Mouse (Mus musculus) liver, embryonic 15.5 days (tissue): ENCODE results near the gene Nop9. TPM values are rescaled to one million over a fixed set of nuclear protein-coding genes. Genes with fewer than 3 reads are reported as not detected.
"Not testable (repeated sequence)": the region's sequence is repeated elsewhere in the genome, so short reads cannot be mapped to it uniquely, and the experiment has no call there.

Experiments
- ATAC-seq: fragments of 200-750 bp; cut with Nextera tagmentation; 2 replicates; pipeline ENCODE4 v1.8.0; 2017; ENCODE audit warnings: moderate number of reproducible peaks, mild to moderate bottlenecking, moderate library complexity; ENCODE audit not compliant: insufficient read depth
- H3K27ac ChIP-seq: fragments of 300-500 bp; sonication (generic); replicated peaks from 2 replicates; pipeline ENCODE4 v1.5.1; 2015; ENCODE audit warnings: mild to moderate bottlenecking, inconsistent platforms
- H3K27me3 ChIP-seq: fragments of 300-500 bp; sonication (generic); 2 replicates; pipeline ENCODE4 v1.6.1; 2015; ENCODE audit warnings: mild to moderate bottlenecking, inconsistent platforms
- H3K36me3 ChIP-seq: fragments of 300-500 bp; sonication (generic); replicated peaks from 2 replicates; pipeline ENCODE4 v1.6.1; 2015; ENCODE audit warnings: moderate library complexity, mild to moderate bottlenecking, inconsistent platforms
- H3K4me1 ChIP-seq: fragments of 300-500 bp; sonication (generic); replicated peaks from 2 replicates; pipeline ENCODE4 v1.6.1; 2015; ENCODE audit warnings: inconsistent platforms
- H3K4me2 ChIP-seq: fragments of 300-500 bp; sonication (generic); 2 replicates; pipeline ENCODE4 v1.6.1; 2015; ENCODE audit warnings: moderate library complexity, mild to moderate bottlenecking, inconsistent platforms
- H3K4me3 ChIP-seq: fragments of 300-500 bp; sonication (generic); replicated peaks from 2 replicates; pipeline ENCODE4 v1.5.1; 2015; ENCODE audit warnings: mild to moderate bottlenecking, inconsistent platforms
- H3K9ac ChIP-seq: fragments of 300-500 bp; sonication (generic); 2 replicates; pipeline ENCODE4 v1.6.1; 2015; ENCODE audit warnings: moderate library complexity, mild to moderate bottlenecking, inconsistent platforms
- H3K9me3 ChIP-seq: fragments of 300-500 bp; sonication (generic); replicated peaks from 2 replicates; pipeline ENCODE4 v1.6.1; 2016; ENCODE audit warnings: inconsistent platforms
- WGBS: fragments of 180-500 bp; shearing (Covaris S2); methylation state at CpG from one replicate; pipeline ENCODE4 v1.1.7; 2015; ENCODE audit warnings: mixed read lengths; ENCODE audit not compliant: insufficient replicate concordance; 5-methylcytosine and 5-hydroxymethylcytosine counted together
- polyA plus RNA-seq: library from polyadenylated mRNA; unstranded; fragments of >200 nt; fragmentation: Nextera tagmentation; extraction: Ambion mirVana; gene quantifications from 2 replicates; pipeline ENCODE4 v1.2.1, GENCODE M21; 2015

Nop9 gene
- polyA plus RNA-seq, 1 experiment from 2014 or later, result 23.4 TPM

DNA sequence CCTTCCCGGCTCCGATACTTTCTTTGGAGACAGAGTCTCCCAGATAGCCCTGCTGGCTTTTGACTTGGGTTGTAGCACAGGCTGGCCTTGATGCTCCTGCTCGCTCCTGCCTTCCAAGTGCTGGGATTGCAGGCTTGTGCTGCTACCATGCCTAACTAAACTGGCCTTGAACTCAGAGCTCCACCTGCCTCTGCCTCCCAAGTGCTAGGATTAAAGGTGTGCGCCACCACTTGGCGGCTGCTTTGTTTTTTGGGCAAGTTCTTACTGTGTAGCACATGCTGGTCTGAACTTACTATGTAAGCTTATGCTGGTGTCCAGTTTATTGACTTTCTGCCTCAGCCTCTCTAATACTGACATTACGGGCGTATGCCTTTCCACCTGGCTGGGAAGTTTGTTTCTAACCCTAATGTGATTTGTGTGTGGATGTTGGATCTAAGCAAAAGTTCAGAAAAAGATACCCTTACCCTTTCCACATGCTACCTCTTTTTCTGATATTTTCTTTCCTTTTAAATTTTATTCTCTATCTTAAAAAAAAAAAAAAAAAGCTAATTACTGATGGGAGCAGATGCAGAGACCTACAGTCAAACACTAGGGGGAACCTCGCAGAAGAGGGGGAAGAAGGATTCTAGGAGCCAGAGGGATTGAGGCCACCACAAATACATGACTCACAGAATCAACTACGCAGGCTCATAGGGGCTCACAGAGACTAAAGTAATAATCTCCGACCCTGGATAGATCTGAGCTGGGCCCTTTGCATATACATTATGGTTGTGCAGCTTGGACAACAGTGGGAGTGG, 1.8 kb downstream of the Nop9 start:
- 75% methylated on average over 10 of the region's 10 CpGs for WGBS
- no peaks in the 10 kb centered on the region for H3K27me3 ChIP-seq
- peaks cover 41% of the 10 kb centered on the region for H3K4me1 ChIP-seq
- H3K36me3 ChIP-seq, result peaks cover 43% of the 10 kb centered on the region
- H3K9ac ChIP-seq, result no peak overlapping the region
- peak overlapping the region; percentile 90 for H3K4me2 ChIP-seq
- H3K4me3 ChIP-seq, result peak overlapping the region; percentile 85
- ATAC-seq, result no peak
- no peak overlapping the region for H3K27ac ChIP-seq
- no peaks in the 10 kb centered on the region for H3K9me3 ChIP-seq

DNA sequence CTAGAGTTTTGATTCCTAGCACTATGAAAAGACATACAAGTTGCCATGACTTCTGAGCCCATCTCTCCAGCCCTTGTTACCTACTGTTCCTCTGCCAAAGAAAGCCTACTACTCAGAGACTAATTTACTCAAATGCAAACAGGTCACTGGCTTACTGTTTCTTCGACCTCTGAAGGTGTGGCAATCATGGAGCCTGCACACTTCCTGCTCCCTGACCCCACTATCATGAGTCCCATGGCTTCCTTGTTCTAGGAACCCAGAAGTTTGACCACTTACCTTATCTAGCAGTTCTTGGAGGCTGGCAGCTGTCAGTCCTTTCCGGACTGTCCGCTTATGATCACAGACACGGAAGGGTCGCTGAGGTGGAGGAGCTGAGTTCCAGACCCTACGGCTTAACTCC, 12.1 kb downstream of the Nop9 start:
- no peak for ATAC-seq
- Histone ChIP-seq H3K27ac (peak overlapping the region; percentile 75), H3K4me1 (peaks cover 31% of the 10 kb centered on the region), H3K9ac (no peak overlapping the region), H3K4me2 (peak overlapping the region; percentile 38), H3K36me3 (peaks cover 43% of the 10 kb centered on the region), H3K9me3 (no peaks in the 10 kb centered on the region), H3K4me3 (peak overlapping the region; percentile 43), H3K27me3 (peaks cover 20% of the 10 kb centered on the region)
- WGBS, result 16% methylated on average over 6 of the region's 6 CpGs

DNA sequence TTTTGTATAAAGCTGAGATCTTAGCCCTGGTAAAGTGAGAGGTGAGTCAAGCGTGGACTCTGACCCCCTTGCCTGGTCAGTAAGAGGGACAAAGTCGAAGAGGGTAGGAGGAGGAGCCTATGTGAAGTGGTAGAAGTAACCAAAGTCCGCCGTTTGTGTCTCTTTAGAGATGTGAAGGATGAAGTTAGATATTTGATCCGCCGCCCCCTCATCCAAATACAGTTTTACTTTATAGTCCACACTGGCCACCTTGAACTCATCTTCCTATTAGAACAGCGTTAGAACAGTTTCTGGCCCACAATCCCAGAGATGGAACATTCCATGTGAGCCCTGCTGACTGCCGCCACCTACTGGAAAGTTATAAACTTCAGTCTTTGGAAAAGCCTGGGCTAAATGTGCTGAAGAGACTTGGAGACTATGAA, 12.9 kb downstream of the Nop9 start, which contains the start of gene Cideb:
TSS of gene Cideb (minus strand) at position 96 of the 422 bp plus-strand sequence.
- WGBS, result 10% methylated on average over 8 of the region's 8 CpGs
- H3K4me3 ChIP-seq, result peak within 1 kb of the TSS; percentile 43
- no peaks in the 10 kb centered on the region for H3K9me3 ChIP-seq
- H3K27ac ChIP-seq, result peak within 1 kb of the TSS; percentile 75
- H3K9ac ChIP-seq, result no peak within 1 kb of the TSS
- peak within 1 kb of the TSS; percentile 38 for H3K4me2 ChIP-seq
- ATAC-seq, result peak; percentile 41; the same call in 1 of the 2 replicates
- H3K27me3 ChIP-seq, result peaks cover 28% of the 10 kb centered on the region
- H3K4me1 ChIP-seq, result peaks cover 37% of the 10 kb centered on the region
- peaks cover 35% of the 10 kb centered on the region for H3K36me3 ChIP-seq

DNA sequence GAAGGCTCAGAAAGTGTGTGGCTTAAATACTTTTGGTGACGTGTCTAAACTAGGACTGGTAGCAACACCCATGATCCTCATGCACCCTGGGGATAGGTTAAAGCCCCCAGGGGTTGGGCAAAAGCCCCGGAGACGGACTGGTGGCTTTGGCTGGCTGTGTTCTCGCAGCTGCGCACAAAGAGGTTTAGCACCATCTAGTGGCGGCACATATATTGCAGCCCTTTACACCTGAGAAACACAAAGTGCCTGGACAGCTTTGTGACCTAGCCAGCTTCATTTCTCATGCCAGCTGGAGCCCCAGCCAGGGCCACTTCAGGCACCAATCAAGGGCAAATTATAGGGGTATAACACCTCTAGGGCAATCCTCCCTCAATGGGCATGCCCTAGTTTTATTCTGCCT, 14.7 kb downstream of the Nop9 start:
- Histone ChIP-seq H3K36me3 (peaks cover 17% of the 10 kb centered on the region), H3K27me3 (peaks cover 46% of the 10 kb centered on the region), H3K4me1 (peaks cover 41% of the 10 kb centered on the region), H3K4me2 (peak overlapping the region; percentile 45)
- H3K9me3 ChIP-seq, H3K4me3 ChIP-seq, ATAC-seq, H3K27ac ChIP-seq, H3K9ac ChIP-seq: not testable (repeated sequence)
- 3% methylated on average over 6 of the region's 6 CpGs for WGBS

DNA sequence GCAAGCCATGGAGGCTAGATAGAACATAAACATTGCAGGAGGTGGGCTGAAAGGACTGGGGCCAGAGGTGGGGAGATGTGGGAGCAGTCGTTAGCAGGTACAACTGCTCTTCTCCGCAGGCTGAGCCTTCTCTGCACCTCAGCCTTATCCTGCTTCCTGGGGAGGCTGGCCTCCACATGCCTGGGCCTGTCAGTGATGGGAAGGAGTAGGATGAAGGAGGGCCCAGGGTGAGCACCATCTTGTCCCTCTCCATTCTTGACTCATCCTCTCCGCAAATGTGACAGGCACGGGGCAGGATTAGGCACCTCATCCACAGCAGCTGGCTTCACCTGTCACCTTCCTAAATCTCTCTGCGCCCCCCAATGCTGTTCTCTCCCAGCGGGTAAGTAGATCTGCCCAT, 15.7 kb downstream of the Nop9 start, which contains the start of gene Ltb4r2:
TSS of gene Ltb4r2 (plus strand) at position 266 of the 400 bp plus-strand sequence.
- H3K4me2 ChIP-seq, result peak within 1 kb of the TSS; percentile 79
- H3K27ac ChIP-seq, result peak within 1 kb of the TSS; percentile 70
- 76% methylated on average over 6 of the region's 6 CpGs for WGBS

DNA sequence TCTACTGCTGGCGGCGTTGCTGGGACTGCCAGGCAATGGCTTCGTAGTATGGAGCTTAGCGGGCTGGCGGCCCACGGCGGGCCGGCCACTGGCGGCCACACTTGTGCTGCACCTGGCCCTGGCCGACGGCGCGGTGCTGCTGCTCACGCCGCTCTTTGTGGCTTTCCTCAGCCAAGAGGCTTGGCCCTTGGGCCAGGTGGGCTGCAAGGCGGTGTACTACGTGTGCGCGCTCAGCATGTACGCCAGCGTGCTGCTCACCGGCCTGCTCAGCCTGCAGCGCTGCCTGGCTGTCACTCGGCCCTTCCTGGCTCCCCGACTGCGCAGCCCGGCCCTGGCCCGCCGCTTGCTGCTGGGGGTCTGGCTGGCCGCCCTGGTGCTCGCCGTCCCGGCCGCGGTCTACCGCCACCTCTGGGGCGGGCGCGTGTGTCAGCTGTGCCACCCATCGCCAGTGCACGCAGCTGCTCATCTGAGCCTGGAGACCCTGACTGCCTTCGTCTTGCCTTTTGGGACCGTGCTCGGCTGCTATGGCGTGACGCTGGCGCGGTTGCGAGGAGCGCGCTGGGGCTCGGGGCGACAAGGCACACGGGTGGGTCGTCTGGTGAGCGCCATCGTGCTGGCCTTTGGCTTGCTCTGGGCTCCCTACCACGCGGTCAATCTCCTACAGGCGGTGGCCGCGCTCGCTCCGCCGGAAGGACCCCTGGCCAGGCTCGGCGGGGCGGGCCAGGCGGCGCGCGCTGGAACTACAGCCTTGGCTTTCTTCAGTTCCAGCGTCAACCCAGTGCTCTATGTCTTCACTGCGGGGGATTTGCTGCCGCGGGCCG, 16.7 kb downstream of the Nop9 start:
- Histone ChIP-seq H3K4me1 (peaks cover 40% of the 10 kb centered on the region), H3K4me3 (peak overlapping the region; percentile 52), H3K36me3 (no peaks in the 10 kb centered on the region), H3K9ac (peak overlapping the region; percentile 42; the same call in 1 of the 2 replicates), H3K4me2 (peak overlapping the region; percentile 79), H3K27me3 (peaks cover 61% of the 10 kb centered on the region), H3K9me3 (no peaks in the 10 kb centered on the region), H3K27ac (peak overlapping the region; percentile 70)
- 2% methylated on average over 77 of the region's 77 CpGs for WGBS
- ATAC-seq, result 0 out of 2 replicates have a peak, but pooled peaks have one; percentile 16

More for the DNA sequence above, 15.7 kb downstream of the Nop9 start, which contains the start of gene Ltb4r2:
- Histone ChIP-seq H3K36me3 (peaks cover 7% of the 10 kb centered on the region), H3K4me3 (peak within 1 kb of the TSS; percentile 52), H3K9ac (peak within 1 kb of the TSS; percentile 42; the same call in 1 of the 2 replicates), H3K27me3 (peaks cover 53% of the 10 kb centered on the region), H3K4me1 (peaks cover 41% of the 10 kb centered on the region), H3K9me3 (no peaks in the 10 kb centered on the region)
- ATAC-seq, result no peak

DNA sequence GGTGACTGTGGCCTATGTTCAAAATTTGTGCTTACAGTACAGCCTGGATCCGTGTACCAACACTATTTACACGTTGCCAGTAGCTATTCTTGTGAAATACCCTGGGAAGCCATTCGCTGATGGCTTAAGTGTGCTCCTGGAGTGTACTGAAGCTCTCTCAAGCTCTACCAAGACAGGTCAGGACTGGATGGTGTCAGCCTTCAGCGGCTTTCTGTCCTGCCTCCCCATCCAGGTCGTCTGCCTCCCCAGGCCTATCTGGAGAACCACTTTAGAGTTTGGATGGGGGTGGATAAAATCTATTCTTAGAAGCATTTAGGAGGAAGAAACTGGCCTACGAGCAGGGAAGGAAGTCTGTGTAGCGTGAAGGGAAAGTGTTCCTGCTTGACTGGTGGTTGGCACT, 17.7 kb downstream of the Nop9 start:
- Histone ChIP-seq H3K36me3 (no peaks in the 10 kb centered on the region), H3K9me3 (no peaks in the 10 kb centered on the region), H3K27me3 (peaks cover 71% of the 10 kb centered on the region), H3K4me1 (peaks cover 44% of the 10 kb centered on the region), H3K9ac (no peak overlapping the region), H3K4me3 (no peak overlapping the region), H3K4me2 (peak overlapping the region; percentile 79; the same call in 1 of the 2 replicates), H3K27ac (peak overlapping the region; percentile 70)
- WGBS, result 29% methylated on average over 7 of the region's 7 CpGs
- ATAC-seq, result no peak

DNA sequence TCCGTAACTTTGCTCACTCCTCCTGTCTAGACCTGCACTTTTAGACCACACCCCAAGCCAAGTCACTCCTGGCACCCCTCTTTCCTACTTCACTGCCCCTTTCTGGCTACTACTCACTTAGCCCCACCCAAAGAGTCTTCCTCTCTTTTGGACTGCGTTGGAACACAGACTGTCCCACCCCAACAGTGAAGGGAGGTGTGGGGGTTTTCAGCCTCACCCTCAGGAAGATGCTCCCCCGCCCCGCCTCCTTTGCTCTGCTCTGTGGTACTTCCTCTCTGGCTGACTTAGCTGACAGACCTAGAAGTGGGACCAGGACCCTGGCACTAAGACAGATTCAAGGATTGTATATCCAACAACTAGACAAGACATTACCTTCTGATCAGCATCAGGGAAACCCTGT, 20.2 kb downstream of the Nop9 start, which contains the start of gene Ltb4r1:
TSS of gene Ltb4r1 (plus strand) at position 267 of the 400 bp plus-strand sequence.
- Histone ChIP-seq H3K27ac (peak within 1 kb of the TSS; percentile 61), H3K4me3 (peak within 1 kb of the TSS; percentile 28), H3K9me3 (no peaks in the 10 kb centered on the region), H3K36me3 (no peaks in the 10 kb centered on the region), H3K9ac (no peak within 1 kb of the TSS), H3K4me1 (peaks cover 54% of the 10 kb centered on the region), H3K27me3 (peaks cover 74% of the 10 kb centered on the region), H3K4me2 (peak within 1 kb of the TSS; percentile 13)
- 25% methylated on average over 4 of the region's 4 CpGs for WGBS
- ATAC-seq, result no peak

DNA sequence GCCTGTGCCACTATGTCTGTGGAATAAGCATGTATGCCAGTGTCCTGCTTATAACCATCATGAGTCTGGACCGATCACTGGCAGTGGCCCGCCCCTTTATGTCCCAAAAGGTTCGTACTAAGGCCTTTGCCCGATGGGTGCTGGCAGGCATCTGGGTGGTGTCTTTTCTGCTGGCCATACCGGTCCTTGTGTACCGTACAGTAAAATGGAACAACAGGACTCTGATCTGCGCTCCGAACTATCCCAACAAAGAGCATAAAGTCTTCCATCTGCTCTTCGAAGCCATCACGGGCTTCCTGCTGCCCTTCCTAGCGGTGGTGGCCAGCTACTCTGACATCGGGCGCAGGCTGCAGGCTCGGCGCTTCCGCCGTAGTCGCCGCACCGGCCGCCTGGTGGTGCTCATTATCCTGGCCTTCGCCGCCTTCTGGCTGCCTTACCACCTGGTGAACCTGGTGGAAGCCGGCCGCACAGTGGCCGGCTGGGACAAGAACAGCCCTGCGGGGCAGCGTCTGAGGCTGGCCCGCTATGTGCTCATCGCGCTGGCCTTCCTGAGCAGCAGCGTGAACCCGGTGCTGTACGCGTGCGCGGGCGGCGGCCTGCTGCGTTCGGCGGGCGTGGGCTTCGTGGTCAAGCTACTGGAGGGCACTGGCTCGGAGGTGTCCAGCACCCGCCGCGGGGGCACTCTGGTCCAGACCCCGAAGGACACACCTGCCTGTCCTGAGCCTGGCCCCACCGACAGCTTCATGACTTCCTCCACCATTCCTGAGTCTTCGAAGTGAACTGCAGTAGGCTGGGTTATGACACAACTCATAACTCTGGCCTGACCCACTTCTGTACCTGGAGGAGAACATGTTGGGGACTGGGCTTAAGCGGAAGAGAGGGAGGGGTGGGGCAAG, 22.3 kb downstream of the Nop9 start:
- Histone ChIP-seq H3K27me3 (peaks cover 60% of the 10 kb centered on the region), H3K4me3 (peak overlapping the region; percentile 51), H3K27ac (no peak overlapping the region), H3K4me2 (peak overlapping the region; percentile 81), H3K9me3 (no peaks in the 10 kb centered on the region), H3K4me1 (peaks cover 41% of the 10 kb centered on the region), H3K9ac (peak overlapping the region; percentile 43; the same call in 1 of the 2 replicates), H3K36me3 (no peaks in the 10 kb centered on the region)
- ATAC-seq, result peak; percentile 18; the same call in 1 of the 2 replicates
- 9% methylated on average over 52 of the region's 52 CpGs for WGBS

DNA sequence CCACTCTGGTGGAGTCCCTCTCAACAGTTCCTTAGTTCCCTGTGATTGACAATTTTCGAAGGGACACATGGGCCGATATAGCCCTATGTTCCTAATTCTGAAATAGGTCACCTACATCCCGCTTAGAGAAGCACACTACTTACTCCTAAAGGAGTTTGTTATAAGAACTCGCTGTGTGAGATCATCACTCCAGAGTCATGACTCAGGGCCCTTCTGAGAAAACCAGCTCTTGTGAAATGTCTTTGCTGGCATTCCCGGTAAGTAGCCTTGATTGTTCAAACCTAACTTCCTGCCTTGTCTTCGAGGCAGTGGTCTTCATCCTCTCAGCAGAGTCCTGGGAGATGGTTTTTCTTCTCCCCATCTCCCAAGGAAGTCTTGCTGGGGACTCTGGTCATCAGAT, 23.1 kb downstream of the Nop9 start:
- Histone ChIP-seq H3K9ac (0 out of 2 replicates have a peak overlapping the region, but pooled peaks have one; percentile 43), H3K4me3 (peak overlapping the region; percentile 51; the same call in 1 of the 2 replicates), H3K36me3 (no peaks in the 10 kb centered on the region), H3K27ac (no peak overlapping the region), H3K9me3 (no peaks in the 10 kb centered on the region), H3K4me1 (peaks cover 37% of the 10 kb centered on the region), H3K27me3 (peaks cover 57% of the 10 kb centered on the region), H3K4me2 (peak overlapping the region; percentile 81)
- 70% methylated on average over 6 of the region's 6 CpGs for WGBS
- ATAC-seq, result no peak
